In genomic region chr12:16853431-16854165, GRCm38 (mm10) we compare ENCODE assay signal across 8 mouse cellular contexts. TPM values are rescaled to one million over a fixed set of nuclear protein-coding genes. Genes with fewer than 3 reads are reported as not detected.
DNase-seq lines count a peak whose midpoint lies in the region; ATAC-seq lines count a peak whose summit lies in the region.
"Had no signal": no experiment of that assay in that cellular context is flagged by ENCODE, and none has a peak within 500 bp of the region (broad histone marks: within the 10 kb centered on the region; RNA-seq: fewer than 3 reads in every experiment).

No protein-coding gene starts in this region.

- DNase-seq in right cerebral cortex, postnatal 36 days (ENCODE audit: low spot score in 2 of 2), result peak; percentile 24 to 63
- DNase-seq in right cerebral cortex, postnatal 10 days (ENCODE audit: low spot score in 2 of 2), result no peak
- peak; percentile 89 for DNase-seq in adrenal gland, postnatal 10 days
- DNase-seq in lung, postnatal 14 days, result peak; percentile 89
- DNase-seq in layer of hippocampus, adult 9-10 months (ENCODE audit: low spot score), result no peak

- H3K4me3 ChIP-seq in heart, embryonic 16.5 days (ENCODE audit: low read length), result no peak overlapping the region
- no peak overlapping the region for H3K4me3 ChIP-seq in neural tube, embryonic 15.5 days (replicated peaks)
- H3K4me3 ChIP-seq: limb, embryonic 15.5 days had no signal

- no peaks in the 10 kb centered on the region for H3K9me3 ChIP-seq in heart, embryonic 16.5 days (replicated peaks; ENCODE audit: control insufficient read depth, low read length)
- no peaks in the 10 kb centered on the region for H3K9me3 ChIP-seq in neural tube, embryonic 15.5 days (replicated peaks)
- H3K9me3 ChIP-seq: limb, embryonic 15.5 days had no signal

- H3K4me1 ChIP-seq in heart, embryonic 16.5 days (ENCODE audit: control insufficient read depth, insufficient read depth, low read length), result peaks cover 17% of the 10 kb centered on the region
- peaks cover 8% of the 10 kb centered on the region for H3K4me1 ChIP-seq in neural tube, embryonic 15.5 days

- H3K4me2 ChIP-seq in heart, embryonic 16.5 days (ENCODE audit: low read depth, low read length), result peak overlapping the region; percentile 29; the same call in 1 of the 2 replicates
- H3K4me2 ChIP-seq in neural tube, embryonic 15.5 days, result no peak overlapping the region
- H3K4me2 ChIP-seq: limb, embryonic 15.5 days had no signal

- ATAC-seq in heart, embryonic 16.5 days (replicated peaks; ENCODE audit: extremely low read depth, insufficient read depth, low FRiP score), result no peak
- ATAC-seq in neural tube, embryonic 15.5 days (ENCODE audit: low FRiP score), result no peak

- peak overlapping the region; percentile 30; the same call in 1 of the 2 replicates for H3K27ac ChIP-seq in heart, embryonic 16.5 days (ENCODE audit: low read length)
- H3K27ac ChIP-seq in neural tube, embryonic 15.5 days (replicated peaks), result no peak overlapping the region
- H3K27ac ChIP-seq: limb, embryonic 15.5 days had no signal

- 0 out of 2 replicates have a peak overlapping the region, but pooled peaks have one; percentile 21 for H3K9ac ChIP-seq in heart, embryonic 16.5 days (ENCODE audit: low read length)
- H3K9ac ChIP-seq in neural tube, embryonic 15.5 days (replicated peaks), result no peak overlapping the region
- H3K9ac ChIP-seq: limb, embryonic 15.5 days had no signal

- WGBS in heart, embryonic 16.5 days, result 52% methylated on average over 11 of the region's 11 CpGs
- WGBS in neural tube, embryonic 15.5 days, result 84% methylated on average over 11 of the region's 11 CpGs

- no peaks in the 10 kb centered on the region for H3K27me3 ChIP-seq in heart, embryonic 16.5 days (ENCODE audit: control insufficient read depth, insufficient read depth, low read length)
- H3K27me3 ChIP-seq in neural tube, embryonic 15.5 days (replicated peaks), result no peaks in the 10 kb centered on the region
- H3K27me3 ChIP-seq: limb, embryonic 15.5 days had no signal

- no peaks in the 10 kb centered on the region for H3K36me3 ChIP-seq in heart, embryonic 16.5 days (ENCODE audit: control insufficient read depth, insufficient read depth)
- no peaks in the 10 kb centered on the region for H3K36me3 ChIP-seq in neural tube, embryonic 15.5 days
- H3K36me3 ChIP-seq: limb, embryonic 15.5 days had no signal

RNA-seq across cellular contexts. Expression of gene Rock2, which starts 41.1 kb away (rescaled TPM):
- 10 to 100 TPM; 49.0 to 67.2 TPM for total RNA-seq in adrenal gland, postnatal 10 days (2021)
- 16.8 and 20.4 TPM in 2 replicates for polyA plus RNA-seq in heart, embryonic 16.5 days (2015; fragmentation: Nextera tagmentation; extraction: Ambion mirVana)
- 13.5 and 13.7 TPM in 2 replicates for polyA plus RNA-seq in neural tube, embryonic 15.5 days (2015; fragmentation: Nextera tagmentation; extraction: Ambion mirVana)

RNA-seq across cellular contexts. Expression of gene E2f6, which starts 42.8 kb away (rescaled TPM):
- total RNA-seq in adrenal gland, postnatal 10 days (2021), result 10 to 100 TPM; 27.5 to 43.8 TPM
- 43.5 and 45.5 TPM in 2 replicates for polyA plus RNA-seq in heart, embryonic 16.5 days (2015; fragmentation: Nextera tagmentation; extraction: Ambion mirVana)
- 26.3 and 31.2 TPM in 2 replicates for polyA plus RNA-seq in neural tube, embryonic 15.5 days (2015; fragmentation: Nextera tagmentation; extraction: Ambion mirVana)

RNA-seq across cellular contexts. Expression of gene Greb1, which starts 52.9 kb away (rescaled TPM):
- 10 to 100 TPM; 19.3 to 37.1 TPM for total RNA-seq in adrenal gland, postnatal 10 days (2021)
- polyA plus RNA-seq in heart, embryonic 16.5 days (2015; fragmentation: Nextera tagmentation; extraction: Ambion mirVana), result 0.38 and 0.82 TPM in 2 replicates
- 0.67 and 1.9 TPM in 2 replicates for polyA plus RNA-seq in neural tube, embryonic 15.5 days (2015; fragmentation: Nextera tagmentation; extraction: Ambion mirVana)

Comparison
In these comparisons a context has a peak if more than half of its experiments do, and no peak if none do; other contexts are left out.
1. DNase-seq: peak in right cerebral cortex, postnatal 36 days (2 of 2), adrenal gland, postnatal 10 days (single experiment) and lung, postnatal 14 days (single experiment); none in right cerebral cortex, postnatal 10 days (0 of 2) and layer of hippocampus, adult 9-10 months (single experiment).